Mouse (Mus musculus) small intestine, adult 2 months (tissue): ENCODE results near the gene Mrto4. TPM values are rescaled to one million over a fixed set of nuclear protein-coding genes. Genes with fewer than 3 reads are reported as not detected.

Experiments used
- H3K27ac ChIP-seq: fragments of 200-500 bp; 2 replicates; pipeline ENCODE4 v1.5.1; 2012; ENCODE audit warnings: low read depth, low read length, control low read depth, inconsistent platforms; ENCODE audit not compliant: insufficient read depth
- H3K27me3 ChIP-seq: fragments of 200-500 bp; 2 replicates; pipeline ENCODE4 v1.6.1; 2012; ENCODE audit warnings: mild to moderate bottlenecking, moderate library complexity, low read length, inconsistent platforms; ENCODE audit not compliant: control insufficient read depth, insufficient read depth
- H3K36me3 ChIP-seq: fragments of 200-500 bp; 2 replicates; pipeline ENCODE4 v1.6.1; 2012; ENCODE audit warnings: mild to moderate bottlenecking, low read length, control low read depth, inconsistent platforms; ENCODE audit not compliant: control insufficient read depth, insufficient read depth
- H3K4me1 ChIP-seq: fragments of 200-500 bp; 2 replicates; pipeline ENCODE4 v1.6.1; 2012; ENCODE audit warnings: low read length, inconsistent platforms, mixed read lengths; ENCODE audit not compliant: control insufficient read depth, insufficient read depth, insufficient read length
- H3K4me3 ChIP-seq: fragments of 200-500 bp; 2 replicates; pipeline ENCODE4 v1.5.1; 2012; ENCODE audit warnings: low read depth, mild to moderate bottlenecking, control low read depth, inconsistent platforms, low read length, moderate library complexity
- CTCF ChIP-seq: fragments of 200-500 bp; IDR thresholded peaks from 2 replicates; pipeline ENCODE4 v1.5.1; 2012; ENCODE audit warnings: low read depth, mild to moderate bottlenecking, control low read depth, inconsistent platforms, low read length, moderate library complexity, mixed read lengths; ENCODE audit not compliant: insufficient replicate concordance, insufficient read length; ENCODE audit errors: extremely low read depth
- POLR2A ChIP-seq: fragments of 200-500 bp; IDR thresholded peaks from 2 replicates; pipeline ENCODE4 v1.6.1; 2012; ENCODE audit warnings: low read depth, mild to moderate bottlenecking, control low read depth, inconsistent platforms, low read length, moderate library complexity
- WGBS: fragments of 180-500 bp; shearing (Covaris S2); methylation state at CpG from one replicate; pipeline ENCODE4 v1.1.7; 2018; 5-methylcytosine and 5-hydroxymethylcytosine counted together
- polyA plus RNA-seq: library from polyadenylated mRNA; depleted of rRNA; stranded (reverse); fragments of >200 nt; gene quantifications from 2 replicates; pipeline ENCODE4 v1.2.3, GENCODE M21; 2012

The Mrto4 gene
- polyA plus RNA-seq, 1 experiment: 8.4 TPM

DNA sequence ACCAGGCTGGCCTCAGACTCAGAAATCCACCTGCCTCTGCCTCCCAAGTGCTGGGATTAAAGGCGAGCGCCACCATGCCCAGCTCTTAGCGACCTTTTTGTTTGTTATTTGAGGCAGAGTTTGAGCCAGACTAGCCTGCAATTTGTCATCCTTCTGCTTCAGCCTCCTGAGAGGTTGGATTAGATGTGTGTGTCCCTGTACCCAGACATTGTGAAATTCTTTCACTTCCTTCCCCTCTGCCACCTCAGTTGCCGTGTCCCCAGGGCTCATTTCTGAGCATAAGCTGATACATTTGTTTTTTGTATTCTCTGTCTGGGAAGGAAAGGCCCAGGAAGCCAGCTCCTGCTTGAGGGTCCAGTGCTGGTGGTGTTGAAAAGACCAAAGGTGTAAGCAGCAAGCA lies 11.5 kb downstream of the Mrto4 start:
- H3K27me3 ChIP-seq: no peaks in the 10 kb centered on the region
- TF ChIP-seq POLR2A: no peak
- H3K27ac ChIP-seq: no peak overlapping the region
- H3K4me3 ChIP-seq: no peak overlapping the region
- no peaks in the 10 kb centered on the region for H3K36me3 ChIP-seq
- H3K4me1 ChIP-seq: peaks cover 5% of the 10 kb centered on the region; the same call in 1 of the 2 replicates
- 78% methylated on average over 4 of the region's 4 CpGs for WGBS

DNA sequence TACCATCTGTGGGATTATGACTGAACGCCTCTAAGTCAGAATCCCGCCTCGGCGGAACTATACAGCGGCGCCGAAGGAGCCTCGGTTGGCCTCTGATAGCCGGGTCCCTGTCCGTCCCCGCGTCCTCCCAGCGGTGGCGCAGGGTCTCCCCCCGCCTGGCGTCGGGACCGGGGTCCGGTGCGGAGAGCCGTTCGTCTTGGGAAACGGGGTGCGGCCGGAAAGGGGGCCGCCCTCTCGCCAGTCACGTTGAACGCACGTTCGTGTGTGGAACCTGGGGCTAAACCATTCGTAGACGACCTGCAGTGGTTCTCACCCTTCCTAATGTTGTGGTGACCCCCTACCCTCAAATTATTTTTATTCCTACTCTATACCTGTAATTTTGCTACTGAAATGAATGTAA lies 14.2 kb downstream of the Mrto4 start:
- no peak for TF ChIP-seq CTCF
- no peak for TF ChIP-seq POLR2A
- Histone ChIP-seq H3K4me3 (no peak overlapping the region), H3K4me1 (peaks cover 5% of the 10 kb centered on the region; the same call in 1 of the 2 replicates), H3K27me3 (no peaks in the 10 kb centered on the region), H3K27ac (no peak overlapping the region), H3K36me3 (no peaks in the 10 kb centered on the region)
- WGBS: 64% methylated on average over 33 of the region's 33 CpGs

DNA sequence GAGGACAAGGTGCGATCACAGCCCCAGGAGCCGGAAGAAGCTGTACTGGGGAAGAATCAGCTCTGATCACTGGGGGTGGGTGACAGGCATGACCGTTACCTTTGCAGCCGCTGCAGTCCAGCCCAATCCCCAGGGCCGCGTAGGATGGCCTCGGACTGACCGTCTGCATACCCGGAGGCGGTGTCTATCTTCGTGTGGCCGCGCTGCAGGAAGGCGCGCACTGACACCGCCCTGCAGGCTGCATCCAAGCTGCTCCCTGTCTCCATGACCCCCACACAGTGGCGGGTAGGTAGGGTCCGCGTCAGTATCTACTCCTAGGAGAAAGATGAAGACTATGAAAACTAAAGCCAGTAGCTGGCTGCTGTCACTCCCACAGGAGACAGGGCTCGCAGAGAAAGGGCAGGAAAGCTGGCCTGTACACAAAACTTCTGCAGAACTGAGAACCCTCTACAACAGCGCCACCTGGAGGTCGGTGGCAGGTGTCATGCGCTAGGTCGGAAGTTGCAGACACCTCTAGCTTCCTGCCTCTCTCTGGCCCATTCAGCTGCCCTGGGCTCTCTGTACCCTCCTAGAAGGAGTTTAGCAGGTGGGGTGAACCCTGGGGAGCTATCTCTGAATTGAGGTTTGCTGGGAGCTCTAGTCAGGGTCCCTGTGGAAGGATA lies 15.4 kb downstream of the Mrto4 start:
- Histone ChIP-seq H3K27me3 (no peaks in the 10 kb centered on the region), H3K27ac (no peak overlapping the region), H3K4me1 (peaks cover 5% of the 10 kb centered on the region; the same call in 1 of the 2 replicates), H3K36me3 (no peaks in the 10 kb centered on the region), H3K4me3 (peak overlapping the region; percentile 52)
- peak; percentile 86 for TF ChIP-seq CTCF
- no peak for TF ChIP-seq POLR2A
- WGBS: 14% methylated on average over 24 of the region's 24 CpGs

DNA sequence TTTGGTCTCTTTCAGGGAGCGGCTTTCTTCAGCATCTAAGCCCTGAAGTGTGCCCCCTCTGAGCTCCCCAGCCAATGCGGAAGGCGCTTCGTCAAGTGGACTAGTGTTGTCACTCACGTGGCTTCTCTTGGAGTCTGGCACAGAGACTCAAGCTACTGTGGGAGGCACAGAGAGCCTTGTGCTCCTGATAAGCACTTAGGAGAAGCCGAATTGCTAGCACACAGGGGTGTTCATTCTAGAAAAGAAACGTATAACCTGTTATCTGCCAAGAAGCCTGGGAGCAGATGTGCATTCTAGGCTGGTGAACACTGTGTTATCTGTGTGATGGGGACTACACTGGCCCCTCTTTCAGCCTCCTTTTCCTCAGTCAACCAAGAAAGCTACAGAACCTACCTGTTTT lies 16.9 kb downstream of the Mrto4 start:
- Histone ChIP-seq H3K36me3 (no peaks in the 10 kb centered on the region), H3K27ac (no peak overlapping the region), H3K4me1 (0 out of 2 replicates have a peak, but pooled peaks cover 3% of the 10 kb centered on the region), H3K4me3 (no peak overlapping the region), H3K27me3 (no peaks in the 10 kb centered on the region)
- no peak for TF ChIP-seq POLR2A
- no peak for TF ChIP-seq CTCF
- 23% methylated on average over 7 of the region's 7 CpGs for WGBS

DNA sequence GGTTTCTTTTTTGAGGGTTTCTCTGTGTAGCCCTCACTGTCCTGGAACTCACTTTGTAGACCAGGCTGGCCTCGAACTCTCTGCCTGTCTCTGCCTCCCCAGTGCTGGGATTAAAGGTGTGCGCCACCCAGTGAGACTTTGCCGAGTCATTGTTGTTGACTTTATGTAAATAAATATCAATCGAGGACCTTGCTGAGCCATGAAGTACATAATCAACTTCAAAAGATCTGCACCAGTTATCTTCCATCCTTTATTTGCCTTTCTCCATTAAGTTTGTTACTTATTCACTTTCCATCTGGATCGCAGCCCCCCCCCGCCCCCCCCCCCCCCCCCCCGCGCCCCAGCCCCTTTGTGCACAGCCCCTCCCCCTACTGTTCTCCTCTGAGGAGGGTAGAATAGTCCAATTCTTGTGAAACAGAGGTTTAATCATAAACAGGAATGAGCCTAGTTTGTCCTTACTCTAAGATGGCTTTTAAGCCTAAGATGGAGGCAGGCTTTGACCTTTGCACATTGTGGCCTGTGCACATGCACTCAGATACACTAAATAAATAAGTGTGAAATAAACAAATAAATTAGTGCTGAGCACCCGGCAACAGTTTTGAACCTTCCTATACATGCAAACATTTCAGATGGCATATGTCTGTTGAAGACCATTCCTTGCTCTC lies 17.6 kb downstream of the Mrto4 start:
- Histone ChIP-seq H3K27me3 (no peaks in the 10 kb centered on the region), H3K4me3 (no peak overlapping the region), H3K4me1 (0 out of 2 replicates have a peak, but pooled peaks cover 3% of the 10 kb centered on the region), H3K27ac (no peak overlapping the region), H3K36me3 (no peaks in the 10 kb centered on the region)
- WGBS: 23% methylated on average over 7 of the region's 9 CpGs
- no peak for TF ChIP-seq POLR2A
- TF ChIP-seq CTCF: no peak

DNA sequence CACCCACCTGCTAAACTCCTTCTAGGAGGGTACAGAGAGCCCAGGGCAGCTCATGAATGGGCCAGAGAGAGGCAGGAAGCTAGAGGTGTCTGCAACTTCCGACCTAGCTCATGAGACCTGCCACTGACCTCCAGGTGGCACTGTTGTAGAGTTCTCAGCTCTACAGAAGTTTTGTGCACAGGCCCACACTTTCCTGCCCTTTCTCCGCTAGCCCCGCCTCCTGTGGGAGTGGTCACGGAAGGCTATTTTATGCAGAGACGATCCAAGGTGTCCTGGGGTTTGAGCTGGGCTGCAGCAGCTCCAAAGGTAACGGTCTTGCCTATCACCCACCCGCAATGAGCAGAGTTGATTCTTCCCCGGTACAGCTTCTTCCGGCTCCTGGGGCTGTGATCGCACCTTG lies 21.8 kb downstream of the Mrto4 start:
- H3K27ac ChIP-seq: no peak overlapping the region
- TF ChIP-seq POLR2A (no peak), CTCF (peak; percentile 63; the same call in 1 of the 2 replicates)
- 3% methylated on average over 10 of the region's 10 CpGs for WGBS
- no peaks in the 10 kb centered on the region for H3K27me3 ChIP-seq
- H3K36me3 ChIP-seq: no peaks in the 10 kb centered on the region
- no peaks in the 10 kb centered on the region for H3K4me1 ChIP-seq
- peak overlapping the region; percentile 61 for H3K4me3 ChIP-seq

DNA sequence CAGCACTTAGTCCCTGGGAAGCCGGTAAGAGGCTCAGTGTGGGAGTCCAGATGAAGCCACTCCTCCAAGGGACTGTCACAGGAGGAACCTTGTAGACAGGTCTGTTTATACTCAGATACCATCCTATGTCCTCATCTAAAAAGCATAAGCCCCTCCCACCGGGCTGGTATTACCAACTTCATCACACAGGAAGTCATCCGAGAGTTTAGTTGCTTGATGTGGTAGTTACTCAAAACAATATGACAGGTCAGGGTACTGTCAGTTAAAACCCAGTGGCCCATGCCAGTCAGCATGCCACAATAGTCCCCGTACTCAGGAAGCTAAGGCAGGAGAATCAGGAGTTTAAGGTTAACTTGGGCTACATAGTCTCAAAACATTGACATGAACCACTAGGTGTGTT lies 32.6 kb downstream of the Mrto4 start:
- Histone ChIP-seq H3K4me1 (no peaks in the 10 kb centered on the region), H3K27me3 (no peaks in the 10 kb centered on the region), H3K27ac (no peak overlapping the region), H3K4me3 (no peak overlapping the region), H3K36me3 (peaks cover 39% of the 10 kb centered on the region)
- no peak for TF ChIP-seq CTCF
- WGBS: 93% methylated on average over 4 of the region's 4 CpGs
